Mouse (Mus musculus) bone marrow macrophage, adult 2 months (primary cell): Measurements from ENCODE around the gene Catspere2.
"Not testable (repeated sequence)": the region's sequence is repeated elsewhere in the genome, so short reads cannot be mapped to it uniquely, and the experiment has no call there.

Experiments used
- CTCF ChIP-seq: IDR thresholded peaks from 2 replicates; pipeline ENCODE4 v1.5.1; 2012; ENCODE audit warnings: low read depth, mild to moderate bottlenecking, low read length, moderate library complexity
- POLR2A ChIP-seq: IDR thresholded peaks from 2 replicates; pipeline ENCODE4 v1.6.1; 2012; ENCODE audit warnings: mild to moderate bottlenecking, low read depth, low read length, borderline replicate concordance

- TF ChIP-seq POLR2A, CTCF: not testable (repeated sequence)
Observed at GRCm38 (mm10) chr1:178146915-178147314, 163.7 kb downstream of the Catspere2 start.
